Mouse (Mus musculus): ENCODE measurements around the gene Mgam. TPM values are rescaled to one million over a fixed set of nuclear protein-coding genes. Genes with fewer than 3 reads are reported as not detected.
"Not testable (repeated sequence)": the region's sequence is repeated elsewhere in the genome, so short reads cannot be mapped to it uniquely, and the experiment has no call there.

The Mgam gene
- polyA plus RNA-seq, 1 experiment from 2014 or later, result not detected

DNA sequence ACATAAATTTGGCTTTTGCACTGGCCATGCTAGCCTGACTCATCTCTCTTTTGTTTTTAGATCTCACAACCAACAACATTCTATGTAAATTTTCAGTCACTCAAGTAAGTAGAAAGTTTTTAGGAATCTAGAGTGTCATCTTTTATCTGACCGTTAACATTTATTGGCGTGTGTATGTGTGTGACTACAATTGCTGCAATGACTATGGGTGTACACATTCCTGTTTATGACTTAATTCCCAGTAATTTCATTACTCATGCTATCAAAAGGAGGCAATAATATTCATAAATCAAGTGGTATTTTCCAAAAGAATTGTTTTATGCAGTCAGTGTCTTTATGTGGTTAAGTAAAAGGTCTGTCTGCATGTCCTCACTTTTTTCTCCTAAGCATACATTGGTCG lies 110.9 kb downstream of the Mgam start:
- in situ Hi-C loops (cut with MboI; ENCODE audit: low pct_unique_long_range_greater_than_20kb), result no loop called here
- no peak for ATAC-seq
- ChIA-PET CTCF (no interaction called here), POLR2A (no interaction called here)
- TF ChIP-seq CTCF (IDR thresholded peaks at IDR 0.05), result no peak
- no peaks in the 10 kb centered on the region for H3K27me3 ChIP-seq
- DNase-seq (ENCODE audit: low read depth, low spot score), result no peak

DNA sequence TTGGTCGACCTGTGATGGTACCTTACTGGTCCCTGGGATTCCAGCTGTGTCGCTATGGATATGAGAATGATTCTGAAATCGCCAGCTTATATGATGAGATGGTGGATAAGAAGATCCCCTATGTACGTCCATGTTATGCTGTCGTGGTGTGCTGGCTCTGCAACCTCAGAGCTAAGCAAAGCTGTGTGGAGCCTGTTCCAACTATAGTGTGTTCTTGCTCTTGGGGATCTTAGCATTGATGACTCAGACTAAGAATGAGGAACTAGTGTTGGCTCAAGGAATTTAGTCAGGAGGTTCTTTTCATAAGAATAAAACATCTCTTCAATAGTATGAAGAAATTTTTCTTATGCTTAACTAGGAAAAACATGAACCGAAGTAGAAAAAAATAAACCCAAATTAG lies 120.4 kb downstream of the Mgam start:
- in situ Hi-C loops (cut with MboI; ENCODE audit: low pct_unique_long_range_greater_than_20kb); ATAC-seq; H3K27me3 ChIP-seq; DNase-seq (ENCODE audit: low read depth, low spot score); POLR2A ChIA-PET; CTCF ChIA-PET: not testable (repeated sequence)

DNA sequence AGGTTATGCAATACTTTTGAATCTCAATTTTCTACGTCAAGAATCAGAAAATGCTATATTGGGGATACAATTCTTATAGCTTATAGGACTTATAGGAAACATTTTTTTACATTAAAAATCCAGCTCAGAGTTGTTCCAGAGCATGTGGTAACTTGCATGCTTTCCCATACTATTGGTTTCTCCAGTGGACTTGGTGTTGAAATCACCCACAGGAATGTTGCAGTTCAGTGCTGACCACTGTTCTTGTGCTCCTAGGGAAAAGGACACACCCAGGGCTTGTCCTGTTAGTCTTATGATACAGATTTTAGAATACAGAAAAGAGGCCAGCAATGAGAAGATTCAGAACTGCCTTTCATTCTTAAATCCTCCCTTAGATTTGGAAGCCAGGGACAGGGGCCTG lies 127.3 kb downstream of the Mgam start:
- in situ Hi-C loops (cut with MboI; ENCODE audit: low pct_unique_long_range_greater_than_20kb), result no loop called here
- CTCF ChIA-PET, result no interaction called here
- DNase-seq (ENCODE audit: low read depth, low spot score), result no peak
- H3K27me3 ChIP-seq, result no peaks in the 10 kb centered on the region
- no peak for TF ChIP-seq CTCF (IDR thresholded peaks at IDR 0.05)
- no peak for ATAC-seq
- POLR2A ChIA-PET, result no interaction called here

DNA sequence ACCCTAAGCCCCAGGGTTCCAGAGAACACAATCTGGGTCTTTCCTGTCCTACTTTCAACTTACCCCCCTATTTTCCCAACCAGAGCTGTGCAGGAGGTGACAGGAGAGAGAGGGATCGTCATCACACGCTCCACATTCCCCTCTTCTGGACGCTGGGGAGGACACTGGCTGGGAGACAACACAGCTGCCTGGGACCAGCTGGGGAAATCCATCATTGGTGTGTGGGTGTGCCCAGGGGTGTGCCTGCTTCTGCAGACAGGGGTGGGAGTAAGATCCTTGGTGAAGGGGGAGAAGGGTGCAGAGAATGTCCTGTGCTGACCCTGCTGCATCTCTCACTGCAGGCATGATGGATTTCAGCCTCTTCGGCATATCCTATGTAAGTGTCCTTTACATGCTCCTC lies 128.7 kb downstream of the Mgam start:
- in situ Hi-C loops (cut with MboI; ENCODE audit: low pct_unique_long_range_greater_than_20kb); CTCF ChIA-PET; ATAC-seq: not testable (repeated sequence)

GRCm38 (mm10) chr6:40774656-40775055 lies 146.0 kb downstream of the Mgam start:
- in situ Hi-C loops (cut with MboI; ENCODE audit: low pct_unique_long_range_greater_than_20kb), result no loop called here
- TF ChIP-seq CTCF (IDR thresholded peaks at IDR 0.05), result no peak
- ATAC-seq, result no peak
- H3K27me3 ChIP-seq, result no peaks in the 10 kb centered on the region
- no peak for DNase-seq (ENCODE audit: low read depth, low spot score)
- ChIA-PET CTCF (no interaction called here), POLR2A (no interaction called here)

More for the DNA sequence above, 128.7 kb downstream of the Mgam start:
- H3K27me3 ChIP-seq; POLR2A ChIA-PET; DNase-seq (ENCODE audit: low read depth, low spot score): not testable (repeated sequence)

- no peak for TF ChIP-seq CTCF (IDR thresholded peaks at IDR 0.05)
- CTCF ChIA-PET, result no interaction called here
- no peaks in the 10 kb centered on the region for H3K27me3 ChIP-seq
- no peak for DNase-seq (ENCODE audit: low read depth, low spot score)
- in situ Hi-C loops (cut with MboI; ENCODE audit: low pct_unique_long_range_greater_than_20kb), result no loop called here
- ATAC-seq, result no peak
- POLR2A ChIA-PET, result no interaction called here
Measured at GRCm38 (mm10) chr6:40778458-40778857, 149.8 kb downstream of the Mgam start.

- DNase-seq (ENCODE audit: low read depth, low spot score) (no peak), ATAC-seq (no peak)
- no peak for TF ChIP-seq CTCF (IDR thresholded peaks at IDR 0.05)
- no peaks in the 10 kb centered on the region for H3K27me3 ChIP-seq
- POLR2A ChIA-PET, result no interaction called here
- in situ Hi-C loops (cut with MboI; ENCODE audit: low pct_unique_long_range_greater_than_20kb), result no loop called here
- CTCF ChIA-PET, result no interaction called here
Measured at GRCm38 (mm10) chr6:40783637-40784036, 155.0 kb downstream of the Mgam start.

DNA sequence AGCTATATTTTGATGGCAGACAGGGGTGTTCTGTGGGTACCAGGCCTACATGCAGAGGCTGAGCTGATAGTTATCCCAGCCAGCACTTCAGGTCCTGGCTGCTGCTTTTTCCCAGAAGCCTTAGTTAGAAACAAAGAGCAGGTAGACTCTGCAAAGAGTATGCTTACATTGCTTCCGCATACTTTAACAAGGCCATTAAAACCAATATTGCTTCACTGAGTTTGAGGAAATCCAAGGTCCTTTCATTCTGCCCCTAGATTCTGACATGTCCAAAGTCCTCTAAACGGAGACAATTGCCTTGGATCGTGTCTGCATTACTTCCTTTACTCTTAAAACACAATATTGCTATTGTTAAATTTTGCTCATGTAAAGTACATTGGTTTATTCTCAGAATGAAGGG lies 155.7 kb downstream of the Mgam start:
- POLR2A ChIA-PET, result no interaction called here
- peaks cover 6% of the 10 kb centered on the region for H3K27me3 ChIP-seq
- no peak for ATAC-seq
- CTCF ChIA-PET, result no interaction called here
- no peak for TF ChIP-seq CTCF (IDR thresholded peaks at IDR 0.05)
- in situ Hi-C loops (cut with MboI; ENCODE audit: low pct_unique_long_range_greater_than_20kb), result no loop called here
- DNase-seq (ENCODE audit: low read depth, low spot score), result no peak

GRCm38 (mm10) chr6:40795077-40795812 lies 166.6 kb downstream of the Mgam start:
- ChIA-PET POLR2A (no interaction called here), CTCF (no interaction called here)
- in situ Hi-C loops (cut with MboI; ENCODE audit: low pct_unique_long_range_greater_than_20kb), result no loop called here
- ATAC-seq (no peak), DNase-seq (ENCODE audit: low read depth, low spot score) (no peak)
- no peak for TF ChIP-seq CTCF (IDR thresholded peaks at IDR 0.05)
- H3K27me3 ChIP-seq, result peaks cover 16% of the 10 kb centered on the region

DNA sequence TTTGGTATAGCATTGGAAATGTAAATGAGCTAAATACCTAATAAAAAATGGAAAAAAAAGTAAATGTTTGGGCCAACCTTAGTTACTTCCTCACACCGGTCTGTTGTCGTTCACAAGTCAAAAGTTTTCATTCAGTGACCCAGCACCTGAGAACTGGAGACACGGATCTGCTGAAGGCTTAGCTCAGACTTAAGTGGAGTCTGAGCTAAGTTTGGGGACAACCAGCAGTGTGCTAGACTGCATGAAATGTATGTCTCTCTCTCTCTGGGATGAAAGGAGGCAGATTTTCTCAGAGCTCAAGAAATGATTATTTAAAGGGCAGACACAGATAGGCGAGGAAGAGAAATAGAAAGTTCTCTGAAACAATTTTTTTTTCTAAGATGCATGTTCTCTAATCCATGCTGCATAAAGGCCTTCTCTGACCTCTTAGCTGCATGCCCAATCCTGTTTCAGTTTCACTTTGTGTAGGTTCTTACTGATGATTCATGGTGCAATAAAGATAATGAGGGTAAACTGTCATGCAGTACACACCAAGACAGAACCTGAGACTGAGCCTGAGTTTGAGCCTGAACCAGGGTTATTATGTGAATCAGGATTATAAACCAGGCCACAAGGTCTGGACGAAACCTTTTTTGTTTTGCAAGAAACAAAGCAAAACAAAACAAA lies 189.7 kb downstream of the Mgam start:
- peaks cover 23% of the 10 kb centered on the region for H3K27me3 ChIP-seq
- CTCF ChIA-PET, result no interaction called here
- POLR2A ChIA-PET, result no interaction called here
- in situ Hi-C loops (cut with MboI; ENCODE audit: low pct_unique_long_range_greater_than_20kb), result no loop called here
- no peak for TF ChIP-seq CTCF (IDR thresholded peaks at IDR 0.05)
- no peak for ATAC-seq
- DNase-seq (ENCODE audit: low read depth, low spot score), result no peak

Other genes with a start within 250 kb of the Mgam start
- gene E330009J07Rik, start 192.7 kb upstream of the Mgam start, polyA plus RNA-seq (2021), result 4.3 TPM
- not detected for gene Wee2, start 189.7 kb upstream of the Mgam start, polyA plus RNA-seq (2021)
- 71.4 TPM for gene Ssbp1, start 157.5 kb upstream of the Mgam start, polyA plus RNA-seq (2021)
- gene Tas2r137, start 137.6 kb upstream of the Mgam start, polyA plus RNA-seq (2021), result 0.05 TPM
- 0.17 TPM for gene Tas2r108, start 135.3 kb upstream of the Mgam start, polyA plus RNA-seq (2021)
- gene Prss37, start 109.3 kb upstream of the Mgam start, polyA plus RNA-seq (2021), result not detected
- gene Olfr461, start 73.8 kb upstream of the Mgam start, polyA plus RNA-seq (2021), result 0.10 TPM
- gene Olfr460, start 59.3 kb upstream of the Mgam start, polyA plus RNA-seq (2021), result not detected
- not detected for gene Clec5a, start 43.0 kb upstream of the Mgam start, polyA plus RNA-seq (2021)
- gene Tas2r138, start 15.5 kb upstream of the Mgam start, polyA plus RNA-seq (2021), result not detected